Mouse (Mus musculus) megakaryocyte-erythroid progenitor cell, adult 5-6 weeks (primary cell): ENCODE results near the gene Tsga10. TPM values are rescaled to one million over a fixed set of nuclear protein-coding genes. Genes with fewer than 3 reads are reported as not detected.
"Not testable (repeated sequence)": the region's sequence is repeated elsewhere in the genome, so short reads cannot be mapped to it uniquely, and the experiment has no call there.

ENCODE experiments used
- ATAC-seq: replicated peaks from 2 replicates; pipeline ENCODE4 v1.8.0; 2016; ENCODE audit warnings: mild to moderate bottlenecking, inconsistent platforms; ENCODE audit not compliant: severe bottlenecking, poor library complexity, low FRiP score, low TSS enrichment
- total RNA-seq, 2 experiments: library from RNA; stranded (forward) in 1 of 2; stranded (reverse) in 1 of 2; fragments of 200-1000, 215-1000 nt in 1 of 2; fragments of >200 nt in 1 of 2; fragmentation: Nextera tagmentation in 1 of 2; gene quantifications; 2 replicates each; pipeline ENCODE4 v1.2.3; 2014 to 2017

The Tsga10 gene
- total RNA-seq, 2 experiments from 2014 or later: 1.4 to 2.2 TPM

DNA sequence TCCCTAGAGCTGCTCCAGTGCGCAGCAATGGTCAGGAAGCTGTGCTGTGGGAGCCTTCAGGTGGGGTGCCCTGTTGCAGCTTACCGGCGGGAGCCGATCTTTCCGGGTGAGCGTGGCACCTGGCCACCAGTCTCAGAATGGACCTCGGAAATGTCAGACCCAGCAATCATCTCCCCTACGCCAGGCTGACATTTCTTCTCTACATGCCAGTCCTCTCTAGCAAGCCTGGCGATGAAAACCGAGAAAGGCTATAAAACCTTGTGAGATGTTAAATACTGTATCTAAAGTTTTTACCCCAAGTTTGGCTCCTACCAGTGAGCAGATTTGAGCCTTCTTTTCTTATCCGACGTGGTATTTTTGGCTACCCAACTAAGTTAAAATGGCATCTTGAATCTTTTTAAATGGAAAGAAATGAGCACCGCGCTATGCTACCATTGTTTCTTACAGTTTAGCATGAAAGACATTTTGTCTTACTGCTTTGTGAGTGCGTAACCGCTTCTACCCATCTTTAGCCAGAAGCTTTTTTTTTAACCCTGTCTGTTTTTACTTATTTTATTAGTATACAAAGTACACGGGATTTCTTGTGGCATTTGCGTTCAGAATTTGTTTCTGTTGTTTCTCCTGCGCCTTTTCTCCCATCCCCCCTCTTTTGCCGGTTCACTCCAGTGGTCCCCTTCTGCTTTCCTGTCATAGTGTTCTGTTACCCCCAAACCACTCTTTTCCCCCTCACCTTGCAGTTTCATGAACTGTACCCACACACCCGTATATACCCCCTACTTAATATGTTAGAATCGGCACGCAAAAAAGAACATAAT is 621 bp downstream of the Tsga10 start:
- no peak for ATAC-seq

DNA sequence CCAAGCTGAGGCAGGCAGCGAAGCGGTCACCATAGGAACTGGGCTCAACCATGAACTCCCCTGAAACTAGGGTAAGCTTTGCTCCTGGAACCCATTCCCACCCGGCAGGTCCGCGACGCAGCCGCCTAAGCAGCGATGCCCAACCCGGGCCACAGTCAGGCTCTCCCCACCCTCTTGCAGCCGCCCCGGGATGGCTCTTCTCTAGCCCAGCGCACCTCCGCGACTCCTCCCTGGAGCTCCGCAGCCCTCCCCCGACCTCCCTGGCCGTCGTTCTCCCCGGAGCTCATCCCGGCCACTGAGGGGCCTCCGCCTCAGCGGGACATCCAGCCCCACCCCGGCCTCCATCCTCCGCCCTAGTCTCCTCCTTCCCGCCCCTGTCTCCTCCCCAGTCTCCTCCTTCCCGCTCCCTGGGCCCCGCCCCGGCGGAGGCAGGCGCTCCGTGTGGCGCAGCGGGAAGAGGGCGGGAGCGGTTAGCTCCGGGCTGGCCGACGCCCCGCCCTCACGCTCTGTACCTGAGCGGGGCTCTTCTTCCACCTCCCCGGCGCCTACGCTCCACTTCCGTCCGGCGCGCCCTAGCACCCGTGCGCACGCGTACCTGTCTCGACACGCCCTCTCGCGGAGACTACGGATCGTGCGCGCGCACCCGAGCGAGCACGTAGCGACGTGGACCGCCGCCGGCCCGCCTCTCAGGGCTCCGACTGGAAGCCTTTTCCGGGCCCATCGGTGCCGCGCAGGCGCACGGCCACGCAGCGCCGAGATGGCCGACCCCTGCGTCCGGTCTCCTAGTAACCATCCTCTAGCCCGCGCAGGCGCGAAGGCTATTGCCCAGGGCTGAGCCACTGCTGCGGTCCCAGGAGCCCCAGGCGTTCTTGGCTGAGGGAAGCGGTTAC is 1.5 kb downstream of the Tsga10 start:
- peak; percentile 91 for ATAC-seq

DNA sequence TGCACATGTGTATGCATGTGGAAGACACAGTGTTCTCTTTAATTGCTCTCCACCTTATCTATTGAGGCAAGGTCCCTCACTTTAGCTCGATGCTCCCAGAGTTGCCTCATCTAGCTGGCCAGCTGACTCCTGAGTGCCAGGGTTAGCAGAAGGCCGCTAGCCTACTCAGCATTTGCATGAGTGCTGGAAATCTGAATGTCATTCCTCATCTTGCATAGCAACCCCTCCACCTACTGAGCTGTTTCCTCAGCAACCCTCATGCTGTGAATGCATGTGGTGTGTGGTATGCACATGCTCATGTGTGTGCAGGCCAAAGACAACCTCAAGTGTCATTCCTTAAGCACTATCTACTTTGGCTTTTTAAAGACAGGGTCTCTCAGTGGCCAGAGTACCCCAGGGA is 15.5 kb downstream of the Tsga10 start:
- no peak for ATAC-seq

DNA sequence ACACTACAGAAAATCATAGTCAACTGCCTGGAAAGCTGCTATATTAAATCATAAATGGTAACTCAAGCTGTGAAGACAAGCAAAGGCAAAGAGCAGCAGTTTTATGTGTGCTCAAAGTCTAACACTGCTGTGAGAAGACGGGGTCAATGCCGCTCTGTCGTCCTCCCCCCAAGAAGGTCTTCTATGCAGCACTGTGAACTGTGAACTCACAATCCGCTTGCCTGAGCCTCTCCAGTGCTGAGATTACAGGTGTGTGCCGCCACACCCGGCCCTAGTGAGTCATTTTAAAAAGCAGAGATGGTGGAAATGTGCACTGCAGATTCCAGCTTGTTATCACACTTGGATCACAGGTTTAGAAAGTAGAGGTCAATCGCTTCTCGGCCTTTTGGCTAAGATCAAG is 19.4 kb downstream of the Tsga10 start:
- no peak for ATAC-seq

DNA sequence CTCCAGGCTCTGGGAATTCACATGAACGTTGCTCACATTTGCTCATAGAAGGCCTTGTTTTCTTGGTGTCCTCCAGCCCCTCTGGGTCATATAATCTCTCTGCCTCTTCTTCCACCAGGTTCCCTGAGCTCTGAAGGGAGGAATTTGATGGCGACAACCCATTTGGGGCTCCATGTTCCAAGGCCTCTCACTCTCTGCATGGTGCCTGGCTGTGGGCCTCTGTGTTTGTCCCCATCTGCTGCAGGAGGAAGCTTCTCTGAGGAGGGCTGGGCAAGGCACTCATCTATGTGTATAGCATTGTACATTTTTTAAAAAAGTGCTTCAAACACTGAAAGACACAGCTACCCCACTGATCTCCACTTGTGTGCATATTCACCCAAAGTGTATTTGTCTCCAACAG is 34.5 kb downstream of the Tsga10 start:
- ATAC-seq: no peak

DNA sequence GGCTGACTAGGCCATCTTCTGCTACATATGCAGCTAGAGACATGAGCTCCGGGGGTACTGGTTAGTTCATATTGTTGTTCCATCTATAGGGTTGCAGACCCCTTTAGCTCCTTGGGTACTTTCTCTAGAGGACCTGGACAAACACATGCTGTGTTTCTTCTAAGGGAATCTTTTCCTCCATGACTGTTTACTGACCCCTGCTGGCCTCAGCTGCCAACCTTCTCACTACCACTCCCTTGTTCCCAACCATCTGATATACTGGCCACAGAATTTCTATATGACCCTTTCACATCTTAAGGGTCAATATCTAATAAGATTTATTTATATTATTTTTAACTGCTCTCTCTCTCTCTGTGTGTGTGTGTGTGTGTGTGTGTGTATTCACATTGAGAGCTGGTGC is 63.9 kb downstream of the Tsga10 start:
- not testable (repeated sequence) for ATAC-seq

DNA sequence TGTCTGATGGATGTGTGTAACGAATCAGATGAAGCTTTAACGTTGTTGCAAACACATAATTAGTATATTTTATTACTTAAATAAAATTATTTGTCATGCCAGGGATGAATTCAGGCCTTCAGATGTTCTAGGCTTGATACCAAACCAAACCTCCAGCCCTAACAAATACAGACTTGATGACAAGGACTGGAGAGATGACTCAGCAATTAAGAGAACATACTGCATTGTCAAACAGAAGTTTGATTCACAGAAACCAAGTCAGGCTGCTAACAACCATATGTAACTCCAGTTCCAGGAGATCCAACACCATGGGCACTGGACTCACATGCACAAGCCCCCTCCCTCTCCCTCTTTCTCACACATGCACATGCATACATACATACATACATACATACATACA is 65.9 kb downstream of the Tsga10 start:
- no peak for ATAC-seq

DNA sequence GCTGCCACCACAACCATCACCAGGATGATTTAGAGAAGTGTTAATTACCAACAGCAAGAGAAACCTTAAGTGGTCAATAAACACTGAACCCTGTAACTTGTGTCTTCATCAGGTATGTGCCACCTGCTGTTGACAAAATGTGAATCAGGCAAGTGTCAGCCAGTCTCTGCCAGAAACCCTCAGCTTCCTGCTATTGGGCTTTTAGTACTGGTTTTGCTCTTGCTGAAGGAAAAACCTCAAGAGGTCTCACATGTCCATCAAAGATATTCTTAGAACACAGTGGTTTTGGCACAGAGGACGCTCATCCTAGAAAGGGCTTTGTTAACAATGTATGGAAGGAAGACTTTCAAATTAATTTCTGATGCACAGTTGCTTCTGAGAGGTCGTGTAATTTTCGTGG is 66.7 kb downstream of the Tsga10 start:
- no peak for ATAC-seq

DNA sequence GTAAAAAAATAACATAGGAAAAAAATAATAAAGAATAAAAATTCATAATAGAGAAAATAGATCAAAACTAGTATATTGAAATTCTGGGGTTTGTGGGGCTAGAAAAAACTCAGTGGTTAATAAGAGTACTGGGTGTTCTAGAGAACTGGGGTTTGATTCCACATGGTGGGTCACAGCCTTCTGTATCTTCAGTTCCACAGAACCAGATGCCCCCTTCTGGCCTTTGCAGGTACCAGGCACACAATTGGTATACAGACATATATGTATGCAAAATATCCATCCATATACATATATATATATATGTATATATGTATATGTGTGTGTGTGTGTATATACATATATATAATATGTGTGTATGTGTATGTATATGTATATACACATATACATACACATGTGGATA is 106.8 kb downstream of the Tsga10 start:
- ATAC-seq: no peak

DNA sequence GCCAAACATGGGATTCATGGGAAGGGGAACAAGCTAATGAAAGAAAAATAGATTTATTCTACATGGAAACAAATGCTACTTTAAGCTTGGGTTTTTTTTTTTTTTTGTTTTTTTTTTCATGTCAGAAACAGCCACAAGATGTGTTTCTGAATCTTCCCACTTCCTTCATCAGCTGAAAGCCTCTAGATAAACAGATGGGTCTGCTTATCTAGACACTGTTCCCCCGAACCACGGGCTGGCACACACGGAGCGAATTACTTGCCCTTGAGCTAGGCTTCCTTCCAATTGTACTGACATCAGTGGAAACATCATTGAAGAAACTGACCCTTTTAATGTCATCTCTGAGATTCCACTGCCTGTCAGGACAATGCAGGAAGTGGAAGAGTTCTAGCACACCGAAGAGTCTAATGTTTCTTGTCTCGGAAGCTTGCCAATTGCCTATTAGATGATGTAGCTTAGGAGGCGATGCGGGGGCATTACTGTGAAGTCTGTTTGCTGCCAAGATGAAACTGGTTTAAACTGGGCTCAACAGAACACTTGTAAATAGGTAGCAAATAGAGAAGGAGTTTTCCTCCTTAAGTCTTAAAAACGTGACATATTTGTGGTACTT is 121.5 kb downstream of the Tsga10 start:
- ATAC-seq: peak; percentile 87

DNA sequence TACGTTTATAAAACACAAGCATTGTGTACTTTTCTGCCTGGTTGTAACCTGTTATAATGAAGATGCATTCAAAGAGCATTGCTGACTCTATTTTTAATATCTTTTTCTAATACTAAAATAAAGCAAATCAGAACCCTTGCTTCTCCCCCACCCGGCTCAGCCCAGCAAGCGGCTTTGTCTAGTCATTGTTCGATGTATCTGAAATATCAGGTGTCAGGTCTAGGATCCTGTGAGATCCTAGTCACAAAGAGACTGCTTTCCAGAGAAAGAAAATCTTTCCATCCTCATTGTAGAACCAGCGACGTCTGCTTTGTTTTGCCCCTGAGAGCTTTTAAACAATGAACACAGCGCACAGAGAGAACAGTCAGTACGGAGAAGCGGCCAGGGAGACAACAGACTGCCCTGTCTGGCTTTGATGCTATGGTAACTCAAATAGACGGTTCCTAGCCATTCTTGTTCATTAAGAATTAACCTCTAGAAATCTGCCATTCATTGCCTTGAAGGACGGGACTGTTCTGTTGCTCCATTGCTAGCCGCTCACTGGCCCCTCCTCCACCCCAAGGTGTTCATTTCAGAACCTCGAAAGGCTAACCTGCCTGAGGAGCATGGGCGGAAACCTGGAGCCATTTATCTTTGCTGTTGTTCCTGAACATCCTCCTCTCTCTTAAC is 123.5 kb downstream of the Tsga10 start:
- ATAC-seq: no peak

DNA sequence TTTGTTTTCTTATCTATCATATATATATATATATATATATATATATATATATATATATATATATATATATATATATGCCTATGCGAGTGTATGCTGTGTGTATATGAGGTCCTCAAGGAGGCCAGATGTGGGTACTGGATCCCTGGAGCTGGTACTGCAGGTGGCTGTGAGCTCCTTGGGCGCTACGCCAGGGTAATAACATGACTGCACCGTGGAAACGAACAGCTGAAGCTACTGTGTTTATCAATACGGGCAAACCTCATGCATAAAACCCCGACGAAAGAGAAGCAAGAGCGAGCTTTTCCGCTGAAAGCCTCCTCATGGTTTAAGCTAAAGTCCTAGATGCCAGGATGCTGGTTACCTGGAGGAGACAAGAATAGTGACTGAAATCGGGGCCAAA is 124.1 kb downstream of the Tsga10 start:
- no peak for ATAC-seq

DNA sequence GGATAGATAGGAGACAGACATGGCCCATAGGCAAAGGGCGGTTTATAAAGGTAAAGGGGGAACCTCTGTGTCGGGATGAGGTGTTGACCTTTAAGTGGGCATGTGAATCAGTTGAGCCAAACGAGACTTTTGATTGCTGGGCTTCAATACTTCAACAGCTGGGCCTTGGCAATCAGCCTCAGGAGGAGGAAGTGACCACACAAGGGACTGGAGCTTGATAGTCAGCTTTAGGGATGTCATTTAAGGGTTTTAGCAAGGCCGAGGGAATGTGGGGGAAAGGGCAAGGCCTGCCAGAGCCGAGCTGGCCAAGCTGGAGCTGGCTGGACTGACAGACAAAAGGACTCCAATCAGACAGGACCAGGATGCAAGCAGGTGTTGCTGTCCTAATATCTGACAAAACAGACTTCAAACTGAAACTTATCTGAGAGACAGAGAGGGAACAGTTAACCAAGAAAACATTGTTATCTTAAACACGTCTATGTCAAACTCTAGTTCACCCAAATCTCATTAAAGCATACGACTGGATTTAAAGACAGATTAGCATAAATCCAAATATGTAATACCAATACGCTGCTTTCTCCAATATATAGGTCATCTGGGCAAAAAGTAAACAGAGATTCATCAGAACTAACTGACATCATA is 125.9 kb downstream of the Tsga10 start:
- ATAC-seq: peak; percentile 45; the same call in 1 of the 2 replicates

DNA sequence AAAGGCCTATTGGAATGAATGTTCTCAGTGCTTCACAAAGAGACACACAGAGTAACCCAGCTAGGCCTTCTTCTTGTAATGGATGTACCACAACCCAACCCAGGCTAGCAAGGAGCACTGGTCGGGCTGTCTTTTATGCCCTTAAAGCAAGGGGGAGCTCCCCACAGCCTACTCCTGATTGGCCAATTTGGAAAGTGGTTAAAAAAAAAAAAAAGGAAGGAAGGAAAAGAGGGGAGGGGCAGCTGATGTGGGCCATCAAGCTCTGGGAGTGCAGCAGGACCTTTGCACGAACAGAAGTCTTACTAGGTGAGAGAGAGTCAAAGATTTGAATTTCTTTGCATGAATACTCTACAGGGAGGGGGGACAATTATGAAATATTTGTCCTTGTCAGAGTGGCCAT is 127.3 kb downstream of the Tsga10 start:
- ATAC-seq: no peak

DNA sequence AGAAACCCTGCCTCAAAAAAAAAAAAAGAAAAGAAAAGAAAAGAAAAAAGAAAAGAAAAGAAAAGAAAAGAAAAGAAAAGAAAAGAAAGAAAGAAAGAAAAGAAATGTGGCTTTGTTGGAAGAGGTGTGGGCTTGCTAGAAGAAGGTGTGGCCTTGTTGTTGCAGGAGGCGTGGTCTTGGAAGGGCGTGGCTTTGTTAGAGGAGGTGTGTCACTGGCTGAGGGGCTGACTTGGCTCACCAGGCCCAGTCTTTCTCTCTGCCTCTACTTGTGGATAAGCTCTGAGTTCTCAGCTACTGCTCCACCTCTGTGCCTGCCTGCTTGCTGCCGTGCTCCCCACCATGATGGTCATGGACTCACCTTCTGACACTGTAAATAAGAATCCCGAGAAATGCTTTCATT is 129.2 kb downstream of the Tsga10 start:
- ATAC-seq: peak; percentile 95

DNA sequence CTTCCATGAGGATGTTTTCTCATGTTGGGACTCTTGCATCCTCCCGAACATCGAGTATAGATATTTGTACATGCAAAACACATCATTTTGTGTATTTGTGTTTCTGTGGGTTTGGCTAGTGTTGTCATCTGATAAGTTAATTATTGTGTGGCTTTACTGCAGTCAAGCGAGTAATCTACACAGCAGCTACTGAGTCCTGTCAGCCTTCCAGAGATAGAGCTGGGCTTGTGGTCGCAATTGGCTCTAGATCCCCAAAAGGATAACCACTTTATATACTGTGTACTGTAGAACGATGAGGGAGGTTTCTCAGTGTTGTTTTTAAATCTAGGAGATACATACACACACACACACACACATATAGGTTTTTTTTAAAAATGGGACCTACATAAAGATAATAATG is 130.3 kb downstream of the Tsga10 start:
- no peak for ATAC-seq

DNA sequence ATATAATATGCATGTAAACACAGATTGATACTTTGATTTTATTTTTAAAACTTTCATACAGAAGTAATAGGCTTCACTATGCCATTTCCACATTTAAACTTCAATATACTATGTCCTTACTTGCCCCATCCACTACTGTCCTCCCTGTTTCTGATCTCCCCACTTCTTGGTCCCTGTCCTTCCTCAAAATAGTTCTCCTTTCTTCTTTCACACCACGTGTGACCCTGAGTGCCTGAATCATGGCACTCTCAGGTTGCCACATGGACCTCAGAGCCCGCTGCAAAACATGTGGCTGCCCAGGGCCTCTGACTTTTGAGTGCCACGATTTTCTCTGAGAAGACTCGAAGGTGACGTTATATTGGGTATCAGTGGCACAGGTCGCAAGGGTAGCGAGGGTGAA is 131.4 kb downstream of the Tsga10 start:
- no peak for ATAC-seq

DNA sequence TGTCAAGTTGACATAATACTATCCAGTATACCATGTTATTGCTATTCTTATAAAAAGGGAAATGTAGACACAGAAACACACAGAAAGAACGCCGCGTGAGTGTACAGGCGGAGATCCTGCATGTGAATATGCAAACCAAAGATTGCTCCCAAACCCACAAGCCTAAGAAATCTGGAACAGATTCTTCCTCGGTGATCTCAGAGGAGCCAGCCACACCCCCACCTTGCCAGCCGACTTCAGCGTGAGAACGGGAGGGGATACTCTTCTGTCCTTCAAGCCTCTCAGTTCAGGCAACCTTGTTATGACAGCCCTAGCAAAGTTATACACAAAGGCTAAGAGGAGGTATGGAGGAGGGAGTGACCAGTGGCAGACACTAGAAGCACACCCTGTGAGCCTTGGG is 136.9 kb downstream of the Tsga10 start:
- no peak for ATAC-seq

DNA sequence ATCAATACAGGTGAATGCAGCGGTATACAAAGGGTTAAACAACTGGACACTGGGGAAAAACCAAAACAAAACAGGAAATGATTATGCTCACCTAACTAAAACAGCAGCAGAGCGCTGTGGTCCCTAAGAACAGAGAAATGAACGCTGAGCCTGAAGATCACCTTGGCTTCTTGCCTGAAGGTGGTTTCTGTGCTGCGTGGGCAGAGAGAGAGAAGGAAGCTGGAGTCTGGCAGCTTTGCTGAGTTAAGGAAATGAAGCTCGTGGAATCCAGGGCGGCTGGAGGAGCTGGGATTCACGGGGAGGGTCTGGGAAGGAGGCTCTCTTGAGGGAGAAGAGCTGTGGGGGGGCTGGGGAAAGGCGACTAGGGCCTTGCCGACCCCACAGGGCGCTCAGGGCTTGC is 138.2 kb downstream of the Tsga10 start:
- ATAC-seq: no peak
